Mouse (Mus musculus) liver, embryonic 14.5 days (tissue): ENCODE measurements around the gene Ccl5.

ENCODE experiments used
- CTCF ChIP-seq: IDR thresholded peaks from 2 replicates; pipeline ENCODE4 v1.5.1; 2016; ENCODE audit warnings: antibody characterized with exemption, low read depth, control low read depth
- EP300 ChIP-seq: IDR thresholded peaks from 2 replicates; pipeline ENCODE4 v1.6.1; 2016; ENCODE audit warnings: antibody characterized with exemption, low read depth

DNA sequence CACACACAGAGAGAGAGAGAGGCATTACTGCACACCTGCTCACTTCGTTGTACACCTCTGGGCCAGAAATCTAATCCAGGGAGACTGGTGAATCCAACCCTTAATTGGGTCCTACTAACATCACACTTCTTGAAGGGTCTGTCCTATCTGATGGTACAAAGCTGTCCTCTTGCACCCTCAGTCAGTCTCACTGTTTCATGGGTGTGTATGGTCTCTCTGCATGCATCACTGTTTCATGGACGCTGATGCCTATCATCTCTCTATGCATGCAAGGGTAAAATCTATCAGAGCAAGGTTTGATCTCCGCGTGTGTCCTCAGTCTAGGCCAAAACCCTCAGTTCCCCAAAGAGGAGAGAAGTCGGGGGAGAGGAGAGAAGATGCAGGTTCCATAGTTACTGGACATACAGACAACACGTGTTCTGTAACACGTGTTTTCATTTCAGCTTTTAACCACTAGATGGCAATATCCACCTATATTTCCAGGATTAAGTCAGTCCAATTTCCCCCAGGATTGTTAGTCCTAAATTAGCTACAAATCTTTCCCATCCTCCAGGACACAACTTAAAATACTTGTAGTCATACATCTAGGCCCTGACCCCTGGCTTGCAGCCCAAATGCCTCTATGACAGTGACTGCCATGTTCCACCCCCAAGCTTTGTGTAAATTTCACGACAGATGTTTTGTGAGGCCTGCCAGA is 25.9 kb upstream of the Ccl5 start:
- TF ChIP-seq CTCF (peak; percentile 62), EP300 (no peak)
